Mouse (Mus musculus): ENCODE data around the gene Kcnh7. TPM values are rescaled to one million over a fixed set of nuclear protein-coding genes. Genes with fewer than 3 reads are reported as not detected.

Gene Kcnh7
- polyA plus RNA-seq, 1 experiment from 2014 or later: 3.1 TPM

GRCm38 (mm10) chr2:62928065-62928464 lies 256.0 kb downstream of the Kcnh7 start:
- ATAC-seq (ENCODE audit: low FRiP score, low read depth): no peak
- WGBS: 68% methylated on average over 3 of the region's 3 CpGs
- H3K4me2 ChIP-seq (replicated peaks): no peak overlapping the region

GRCm38 (mm10) chr2:62923803-62924202 lies 260.3 kb downstream of the Kcnh7 start:
- no peak for ATAC-seq (ENCODE audit: low FRiP score, low read depth)
- no peak overlapping the region for H3K4me3 ChIP-seq
- H3K9ac ChIP-seq (replicated peaks): no peak overlapping the region
- H3K9me3 ChIP-seq: no peaks in the 10 kb centered on the region
- 83% methylated on average over 4 of the region's 4 CpGs for WGBS
- H3K4me2 ChIP-seq (replicated peaks): no peak overlapping the region
- no peak overlapping the region for H3K27ac ChIP-seq (replicated peaks)
- no peaks in the 10 kb centered on the region for H3K27me3 ChIP-seq
- no peaks in the 10 kb centered on the region for H3K36me3 ChIP-seq
- H3K4me1 ChIP-seq: no peaks in the 10 kb centered on the region

More at GRCm38 (mm10) chr2:62928065-62928464, 256.0 kb downstream of the Kcnh7 start:
- no peaks in the 10 kb centered on the region for H3K4me1 ChIP-seq
- H3K27me3 ChIP-seq: no peaks in the 10 kb centered on the region
- H3K27ac ChIP-seq (replicated peaks): no peak overlapping the region
- no peak overlapping the region for H3K9ac ChIP-seq (replicated peaks)
- no peaks in the 10 kb centered on the region for H3K36me3 ChIP-seq
- H3K9me3 ChIP-seq: no peaks in the 10 kb centered on the region
- H3K4me3 ChIP-seq: no peak overlapping the region

GRCm38 (mm10) chr2:62907688-62908087 lies 276.4 kb downstream of the Kcnh7 start:
- Histone ChIP-seq H3K36me3 (no peaks in the 10 kb centered on the region), H3K9ac (replicated peaks) (no peak overlapping the region), H3K27ac (replicated peaks) (no peak overlapping the region), H3K4me1 (no peaks in the 10 kb centered on the region), H3K9me3 (no peaks in the 10 kb centered on the region), H3K4me3 (no peak overlapping the region), H3K4me2 (replicated peaks) (no peak overlapping the region), H3K27me3 (no peaks in the 10 kb centered on the region)
- ATAC-seq (ENCODE audit: low FRiP score, low read depth): no peak
- WGBS: 84% methylated on average over 3 of the region's 3 CpGs

- H3K4me2 ChIP-seq (replicated peaks): no peak overlapping the region
- no peak overlapping the region for H3K4me3 ChIP-seq
- no peaks in the 10 kb centered on the region for H3K27me3 ChIP-seq
- ATAC-seq (ENCODE audit: low FRiP score, low read depth): no peak
- no peak overlapping the region for H3K27ac ChIP-seq (replicated peaks)
- no peaks in the 10 kb centered on the region for H3K9me3 ChIP-seq
- H3K4me1 ChIP-seq: no peaks in the 10 kb centered on the region
- 67% methylated on average over 1 of the region's 1 CpGs for WGBS
- H3K36me3 ChIP-seq: no peaks in the 10 kb centered on the region
- H3K9ac ChIP-seq (replicated peaks): no peak overlapping the region
These were observed 281.4 kb downstream of the Kcnh7 start for GRCm38 (mm10) chr2:62902363-62903353.

GRCm38 (mm10) chr2:62878763-62879162 lies 305.3 kb downstream of the Kcnh7 start:
- no peak for ATAC-seq (ENCODE audit: low FRiP score, low read depth)
- H3K9ac ChIP-seq (replicated peaks): no peak overlapping the region
- WGBS: 77% methylated on average over 4 of the region's 4 CpGs
- H3K27me3 ChIP-seq: no peaks in the 10 kb centered on the region
- no peak overlapping the region for H3K4me3 ChIP-seq
- no peak overlapping the region for H3K27ac ChIP-seq (replicated peaks)
- no peaks in the 10 kb centered on the region for H3K36me3 ChIP-seq
- H3K9me3 ChIP-seq: no peaks in the 10 kb centered on the region
- no peak overlapping the region for H3K4me2 ChIP-seq (replicated peaks)
- H3K4me1 ChIP-seq: no peaks in the 10 kb centered on the region

GRCm38 (mm10) chr2:62855391-62855790 lies 328.7 kb downstream of the Kcnh7 start:
- no peak overlapping the region for H3K9ac ChIP-seq (replicated peaks)
- H3K4me2 ChIP-seq (replicated peaks): no peak overlapping the region
- no peak for ATAC-seq (ENCODE audit: low FRiP score, low read depth)
- H3K4me1 ChIP-seq: no peaks in the 10 kb centered on the region
- no peaks in the 10 kb centered on the region for H3K36me3 ChIP-seq
- no peak overlapping the region for H3K27ac ChIP-seq (replicated peaks)
- no peaks in the 10 kb centered on the region for H3K27me3 ChIP-seq
- 87% methylated on average over 3 of the region's 3 CpGs for WGBS
- no peaks in the 10 kb centered on the region for H3K9me3 ChIP-seq
- H3K4me3 ChIP-seq: no peak overlapping the region

- 92% methylated on average over 1 of the region's 1 CpGs for WGBS
- no peak for ATAC-seq (ENCODE audit: low FRiP score, low read depth)
- no peaks in the 10 kb centered on the region for H3K4me1 ChIP-seq
These were observed 341.5 kb downstream of the Kcnh7 start for GRCm38 (mm10) chr2:62842630-62843029.

GRCm38 (mm10) chr2:62834261-62834660 lies 349.8 kb downstream of the Kcnh7 start:
- H3K4me2 ChIP-seq (replicated peaks): no peak overlapping the region
- no peaks in the 10 kb centered on the region for H3K4me1 ChIP-seq
- H3K4me3 ChIP-seq: no peak overlapping the region
- H3K9ac ChIP-seq (replicated peaks): no peak overlapping the region
- H3K27me3 ChIP-seq: no peaks in the 10 kb centered on the region
- ATAC-seq (ENCODE audit: low FRiP score, low read depth): no peak
- H3K9me3 ChIP-seq: no peaks in the 10 kb centered on the region
- 84% methylated on average over 1 of the region's 1 CpGs for WGBS
- H3K27ac ChIP-seq (replicated peaks): no peak overlapping the region
- H3K36me3 ChIP-seq: no peaks in the 10 kb centered on the region

More at GRCm38 (mm10) chr2:62842630-62843029, 341.5 kb downstream of the Kcnh7 start:
- Histone ChIP-seq H3K4me3 (no peak overlapping the region), H3K9ac (replicated peaks) (no peak overlapping the region), H3K27me3 (no peaks in the 10 kb centered on the region), H3K27ac (replicated peaks) (no peak overlapping the region), H3K36me3 (no peaks in the 10 kb centered on the region), H3K9me3 (no peaks in the 10 kb centered on the region), H3K4me2 (replicated peaks) (no peak overlapping the region)

GRCm38 (mm10) chr2:62819231-62819630 lies 364.9 kb downstream of the Kcnh7 start:
- no peak overlapping the region for H3K4me2 ChIP-seq (replicated peaks)
- no peak overlapping the region for H3K27ac ChIP-seq (replicated peaks)
- no peaks in the 10 kb centered on the region for H3K36me3 ChIP-seq
- no peaks in the 10 kb centered on the region for H3K27me3 ChIP-seq
- no peaks in the 10 kb centered on the region for H3K9me3 ChIP-seq
- ATAC-seq (ENCODE audit: low FRiP score, low read depth): no peak
- WGBS: 47% methylated on average over 2 of the region's 2 CpGs
- H3K4me3 ChIP-seq: no peak overlapping the region
- H3K9ac ChIP-seq (replicated peaks): no peak overlapping the region
- no peaks in the 10 kb centered on the region for H3K4me1 ChIP-seq

GRCm38 (mm10) chr2:62816016-62816415 lies 368.1 kb downstream of the Kcnh7 start:
- Histone ChIP-seq H3K4me3 (no peak overlapping the region), H3K9ac (replicated peaks) (no peak overlapping the region), H3K4me2 (replicated peaks) (no peak overlapping the region), H3K4me1 (no peaks in the 10 kb centered on the region), H3K9me3 (no peaks in the 10 kb centered on the region), H3K36me3 (no peaks in the 10 kb centered on the region), H3K27ac (replicated peaks) (no peak overlapping the region), H3K27me3 (no peaks in the 10 kb centered on the region)
- ATAC-seq (ENCODE audit: low FRiP score, low read depth): no peak
- WGBS: 93% methylated on average over 3 of the region's 3 CpGs

- H3K4me3 ChIP-seq: no peak overlapping the region
- WGBS: 61% methylated on average over 4 of the region's 4 CpGs
These were observed 375.3 kb downstream of the Kcnh7 start for GRCm38 (mm10) chr2:62808813-62809212.

GRCm38 (mm10) chr2:62807476-62807882 lies 376.6 kb downstream of the Kcnh7 start:
- WGBS: 31% methylated on average over 3 of the region's 3 CpGs
- no peak overlapping the region for H3K9ac ChIP-seq (replicated peaks)
- no peaks in the 10 kb centered on the region for H3K36me3 ChIP-seq
- H3K27ac ChIP-seq (replicated peaks): peak overlapping the region; percentile 61
- no peak overlapping the region for H3K4me2 ChIP-seq (replicated peaks)
- no peaks in the 10 kb centered on the region for H3K27me3 ChIP-seq
- H3K4me3 ChIP-seq: no peak overlapping the region
- H3K4me1 ChIP-seq: peaks cover 12% of the 10 kb centered on the region; the same call in 1 of the 2 replicates
- no peaks in the 10 kb centered on the region for H3K9me3 ChIP-seq
- ATAC-seq (ENCODE audit: low FRiP score, low read depth): peak; percentile 97

More at GRCm38 (mm10) chr2:62808813-62809212, 375.3 kb downstream of the Kcnh7 start:
- Histone ChIP-seq H3K9me3 (no peaks in the 10 kb centered on the region), H3K36me3 (no peaks in the 10 kb centered on the region), H3K4me1 (peaks cover 12% of the 10 kb centered on the region; the same call in 1 of the 2 replicates), H3K4me2 (replicated peaks) (no peak overlapping the region), H3K9ac (replicated peaks) (no peak overlapping the region), H3K27ac (replicated peaks) (peak overlapping the region; percentile 49), H3K27me3 (no peaks in the 10 kb centered on the region)
- peak; percentile 39 for ATAC-seq (ENCODE audit: low FRiP score, low read depth)
